Comparison of ENCODE assay signal across 8 mouse cellular contexts in genomic region chr9:102721406-102721978, GRCm38 (mm10). TPM values are rescaled to one million over a fixed set of nuclear protein-coding genes. Genes with fewer than 3 reads are reported as not detected.
A peak's percentile ranks its signal among the peaks of the same experiment; 100 is the strongest.
DNase-seq lines count a peak whose midpoint lies in the region; ATAC-seq and TF ChIP-seq lines count a peak whose summit lies in the region.

No protein-coding gene starts in this region.

- H3K4me2 ChIP-seq in forebrain, embryonic 13.5 days: peak overlapping the region; percentile 91
- peak overlapping the region; percentile 99 for H3K4me2 ChIP-seq in neural tube, embryonic 13.5 days

- peaks cover 39% of the 10 kb centered on the region for H3K79me2 ChIP-seq in liver, adult 2 months (ENCODE audit: control insufficient read depth, insufficient read depth, low read length)

- no peak for ATAC-seq in forebrain, embryonic 13.5 days
- ATAC-seq in neural tube, embryonic 13.5 days (ENCODE audit: low read depth): no peak
- no peak for ATAC-seq in erythroid progenitor cell, adult 5-6 weeks (replicated peaks; ENCODE audit: low FRiP score, poor library complexity, severe bottlenecking)

- H3K9me3 ChIP-seq in forebrain, embryonic 13.5 days (replicated peaks): no peaks in the 10 kb centered on the region
- no peaks in the 10 kb centered on the region for H3K9me3 ChIP-seq in neural tube, embryonic 13.5 days

- 10% methylated on average over 3 of the region's 3 CpGs for WGBS in liver, adult 2 months
- WGBS in forebrain, embryonic 13.5 days: 33% methylated on average over 3 of the region's 3 CpGs
- 45% methylated on average over 3 of the region's 3 CpGs for WGBS in neural tube, embryonic 13.5 days

- H3K4me3 ChIP-seq in liver, adult 2 months (ENCODE audit: insufficient read depth, low read depth, low read length): peak overlapping the region; percentile 7
- peak overlapping the region; percentile 92 for H3K4me3 ChIP-seq in forebrain, embryonic 13.5 days
- peak overlapping the region; percentile 95 for H3K4me3 ChIP-seq in neural tube, embryonic 13.5 days

- TF ChIP-seq POLR2A in liver, adult 2 months (IDR thresholded peaks at IDR 0.05; ENCODE audit: extremely low read depth, insufficient read depth, low read length): no peak

- H3K27ac ChIP-seq in liver, adult 2 months (replicated peaks; ENCODE audit: insufficient read depth, low read depth, low read length): peak overlapping the region; percentile 74
- H3K27ac ChIP-seq in forebrain, embryonic 13.5 days: peak overlapping the region; percentile 40
- peak overlapping the region; percentile 99 for H3K27ac ChIP-seq in neural tube, embryonic 13.5 days (replicated peaks)

- peak overlapping the region; percentile 49 for H3K9ac ChIP-seq in liver, adult 2 months (ENCODE audit: low read depth, low read length)
- peak overlapping the region; percentile 96 for H3K9ac ChIP-seq in forebrain, embryonic 13.5 days
- peak overlapping the region; percentile 100 for H3K9ac ChIP-seq in neural tube, embryonic 13.5 days

- peak; percentile 84 for DNase-seq in liver, adult 2 months (ENCODE audit: extremely low read depth, low read depth, low spot score)
- DNase-seq in liver: no peak
- DNase-seq in kidney, postnatal 14 days: peak; percentile 34
- DNase-seq in yolk sac, embryonic 10.5 days (ENCODE audit: low spot score): no peak
- no peak for DNase-seq in spleen, adult 18-20 months

- no peak for TF ChIP-seq CTCF in liver, adult 2 months (IDR thresholded peaks at IDR 0.05; ENCODE audit: low read depth, low read length)

- peaks cover 47% of the 10 kb centered on the region for H3K4me1 ChIP-seq in liver, adult 2 months (ENCODE audit: control insufficient read depth, insufficient read depth, low read length)
- peaks cover 82% of the 10 kb centered on the region for H3K4me1 ChIP-seq in forebrain, embryonic 13.5 days
- peaks cover 81% of the 10 kb centered on the region for H3K4me1 ChIP-seq in neural tube, embryonic 13.5 days (replicated peaks)

- no peaks in the 10 kb centered on the region for H3K27me3 ChIP-seq in liver, adult 2 months (ENCODE audit: control insufficient read depth, insufficient read depth, low read length)
- no peaks in the 10 kb centered on the region for H3K27me3 ChIP-seq in forebrain, embryonic 13.5 days
- H3K27me3 ChIP-seq in neural tube, embryonic 13.5 days: no peaks in the 10 kb centered on the region

- H3K36me3 ChIP-seq in liver, adult 2 months (ENCODE audit: control insufficient read depth, insufficient read depth, low read length): peaks cover 34% of the 10 kb centered on the region
- H3K36me3 ChIP-seq in forebrain, embryonic 13.5 days (ENCODE audit: poor library complexity, severe bottlenecking): peaks cover 67% of the 10 kb centered on the region
- peaks cover 61% of the 10 kb centered on the region for H3K36me3 ChIP-seq in neural tube, embryonic 13.5 days

RNA-seq across cellular contexts. Expression of gene Amotl2, which starts 5.0 kb away (rescaled TPM):
- total RNA-seq in liver, adult 2 months (2014; rRNA removed): 19.9 and 21.5 TPM in 2 replicates
- 9.2 and 14.0 TPM in 2 replicates for polyA plus RNA-seq in liver, adult 2 months (2012; rRNA removed)
- polyA plus RNA-seq in forebrain, embryonic 13.5 days (2015; fragmentation: Nextera tagmentation; extraction: Ambion mirVana): 46.9 and 55.3 TPM in 2 replicates
- polyA plus RNA-seq in neural tube, embryonic 13.5 days (2015; fragmentation: Nextera tagmentation; extraction: Ambion mirVana): 59.3 and 69.6 TPM in 2 replicates
- not detected in 2 replicates for total RNA-seq in erythroid progenitor cell, adult 5-6 weeks (2015; ENCODE audit: low replicate concordance)
- 0.39 and 11.4 TPM in 2 replicates for total RNA-seq in erythroid progenitor cell, adult 5-6 weeks (2017; ENCODE audit: low replicate concordance)

Comparison
In these comparisons a context has a peak if more than half of its experiments do, and no peak if none do; other contexts are left out.
1. DNase-seq: peak in liver, adult 2 months (single experiment) and kidney, postnatal 14 days (single experiment); none in liver (single experiment), yolk sac, embryonic 10.5 days (single experiment) and spleen, adult 18-20 months (0 of 2).
2. H3K27ac ChIP-seq: peak in every context shown above with its lines; median percentile 99 in neural tube, embryonic 13.5 days; 74 in liver, adult 2 months; 40 in forebrain, embryonic 13.5 days.
3. H3K4me3 ChIP-seq: peak in every context shown above with its lines; median percentile 95 in neural tube, embryonic 13.5 days; 92 in forebrain, embryonic 13.5 days; 7 in liver, adult 2 months.
4. H3K9ac ChIP-seq: peak in every context shown above with its lines; median percentile 100 in neural tube, embryonic 13.5 days; 96 in forebrain, embryonic 13.5 days; 49 in liver, adult 2 months.